Mouse (Mus musculus) adrenal gland, postnatal 14 days (tissue): ENCODE data around the gene Sipa1l2. TPM values are rescaled to one million over a fixed set of nuclear protein-coding genes. Genes with fewer than 3 reads are reported as not detected.
A peak's percentile ranks its signal among the peaks of the same experiment; 100 is the strongest.

Experiments
- DNase-seq: peaks from one replicate; pipeline ENCODE4 v3.0.0; 2021; ENCODE audit warnings: mixed read lengths
- total RNA-seq: library from RNA; stranded (reverse); gene quantifications from 2 replicates; pipeline ENCODE4 v1.2.3, GENCODE M21; 2021

Sipa1l2 gene
- total RNA-seq, 1 experiment from 2014 or later: 37.9 TPM

- no peak for DNase-seq
These were observed 56.3 kb downstream of the Sipa1l2 start for GRCm38 (mm10) chr8:125513242-125513866.

- DNase-seq: no peak
These were observed 57.0 kb downstream of the Sipa1l2 start for GRCm38 (mm10) chr8:125512561-125512960.

GRCm38 (mm10) chr8:125510861-125511668 is 58.5 kb downstream of the Sipa1l2 start:
- DNase-seq: no peak

GRCm38 (mm10) chr8:125509776-125510175 is 59.8 kb downstream of the Sipa1l2 start:
- peak; percentile 76 for DNase-seq

- DNase-seq: peak; percentile 76
These were observed 60.4 kb downstream of the Sipa1l2 start for GRCm38 (mm10) chr8:125509175-125509574.

- no peak for DNase-seq
These were observed 62.3 kb downstream of the Sipa1l2 start for GRCm38 (mm10) chr8:125507291-125507690.

- DNase-seq: peak; percentile 41
These were observed 64.9 kb downstream of the Sipa1l2 start for GRCm38 (mm10) chr8:125504605-125505257.

- no peak for DNase-seq
These were observed 65.8 kb downstream of the Sipa1l2 start for GRCm38 (mm10) chr8:125503808-125504207.

- DNase-seq: no peak
These were observed 66.8 kb downstream of the Sipa1l2 start for GRCm38 (mm10) chr8:125502828-125503227.

- DNase-seq: no peak
These were observed 69.6 kb downstream of the Sipa1l2 start for GRCm38 (mm10) chr8:125500005-125500404.

- DNase-seq: no peak
These were observed 71.1 kb downstream of the Sipa1l2 start for GRCm38 (mm10) chr8:125498508-125498907.

GRCm38 (mm10) chr8:125495545-125495944 is 74.1 kb downstream of the Sipa1l2 start:
- DNase-seq: no peak

- no peak for DNase-seq
These were observed 76.3 kb downstream of the Sipa1l2 start for GRCm38 (mm10) chr8:125493254-125493815.

GRCm38 (mm10) chr8:125492416-125492815 is 77.2 kb downstream of the Sipa1l2 start:
- peak; percentile 64 for DNase-seq

GRCm38 (mm10) chr8:125488747-125489146 is 80.9 kb downstream of the Sipa1l2 start:
- no peak for DNase-seq

GRCm38 (mm10) chr8:125485715-125486114 is 83.9 kb downstream of the Sipa1l2 start:
- DNase-seq: no peak

- no peak for DNase-seq
These were observed 84.9 kb downstream of the Sipa1l2 start for GRCm38 (mm10) chr8:125484530-125485196.

- DNase-seq: peak; percentile 44
These were observed 87.0 kb downstream of the Sipa1l2 start for GRCm38 (mm10) chr8:125482491-125483096.

- peak; percentile 65 for DNase-seq
These were observed 94.7 kb downstream of the Sipa1l2 start for GRCm38 (mm10) chr8:125474876-125475275.

GRCm38 (mm10) chr8:125471374-125471773 is 98.2 kb downstream of the Sipa1l2 start:
- DNase-seq: no peak

GRCm38 (mm10) chr8:125465156-125465821 is 104.3 kb downstream of the Sipa1l2 start:
- DNase-seq: no peak
